Mouse (Mus musculus) olfactory bulb, adult 2 months (tissue): Measurements from ENCODE around the gene Pmch.

Source experiments
- CTCF ChIP-seq: fragments of 200-500 bp; IDR thresholded peaks from 2 replicates; pipeline ENCODE4 v1.5.1; 2012; ENCODE audit warnings: low read depth, mild to moderate bottlenecking, low read length, moderate library complexity; ENCODE audit not compliant: insufficient read depth
- POLR2A ChIP-seq: fragments of 200-500 bp; IDR thresholded peaks from 2 replicates; pipeline ENCODE4 v1.6.1; 2012; ENCODE audit warnings: mild to moderate bottlenecking, low read depth, low read length, moderate library complexity; ENCODE audit not compliant: insufficient read depth

DNA sequence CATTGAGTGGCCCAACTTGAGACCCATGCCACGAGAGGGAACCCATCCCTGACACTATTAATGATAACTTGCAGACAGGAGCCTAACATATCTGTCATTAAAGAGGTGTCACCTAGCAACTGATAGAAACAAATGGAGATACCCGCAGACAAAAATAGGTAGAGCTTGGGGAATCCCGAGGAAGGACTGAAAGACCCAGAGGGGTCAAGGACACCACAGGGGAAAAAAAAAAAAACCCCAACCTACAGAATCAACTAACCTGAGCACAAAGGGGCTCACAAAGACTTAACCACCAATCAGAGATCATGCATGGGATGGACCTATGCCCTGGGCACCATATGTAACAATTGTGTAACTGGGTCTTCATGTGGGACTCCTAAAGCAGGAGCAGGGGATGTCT lies 23.5 kb upstream of the Pmch start:
- TF ChIP-seq POLR2A: no peak
- no peak for TF ChIP-seq CTCF
